Mouse (Mus musculus) urinary bladder, adult 18-20 months (tissue): ENCODE measurements around the gene Olfr510.
"Not testable (repeated sequence)": the region's sequence is repeated elsewhere in the genome, so short reads cannot be mapped to it uniquely, and the experiment has no call there.

ENCODE experiments used
- DNase-seq, 2 experiments: peaks; one replicate each; pipeline ENCODE4 v3.0.0; 2022; ENCODE audit warnings: low spot score in 2 of 2, mixed read lengths in 2 of 2

Olfr510 gene

DNA sequence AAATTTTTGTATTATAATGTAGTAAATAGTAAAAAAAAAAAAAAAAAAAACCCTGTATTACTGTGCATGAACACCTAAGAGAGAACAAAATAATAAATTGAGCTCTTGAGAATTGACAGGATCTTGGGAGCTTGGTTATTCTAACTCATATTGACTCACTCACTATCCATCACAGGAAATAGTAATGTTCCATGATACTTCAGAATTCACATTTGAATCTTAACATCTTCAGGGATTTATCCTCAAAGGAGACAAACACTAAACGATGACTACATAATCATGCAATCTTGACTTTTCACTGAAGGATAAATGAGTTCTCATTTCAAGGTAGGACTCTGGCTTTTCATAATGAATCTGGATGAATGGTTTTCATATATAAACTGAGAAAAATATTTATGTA is at the start of gene Olfr510:
TSS of gene Olfr510 (plus strand) at position 301 of the 400 bp plus-strand sequence.
- DNase-seq, result no peak

GRCm38 (mm10) chr7:108616781-108617180 is 49.4 kb upstream of the Olfr510 start:
- not testable (repeated sequence) for DNase-seq

DNA sequence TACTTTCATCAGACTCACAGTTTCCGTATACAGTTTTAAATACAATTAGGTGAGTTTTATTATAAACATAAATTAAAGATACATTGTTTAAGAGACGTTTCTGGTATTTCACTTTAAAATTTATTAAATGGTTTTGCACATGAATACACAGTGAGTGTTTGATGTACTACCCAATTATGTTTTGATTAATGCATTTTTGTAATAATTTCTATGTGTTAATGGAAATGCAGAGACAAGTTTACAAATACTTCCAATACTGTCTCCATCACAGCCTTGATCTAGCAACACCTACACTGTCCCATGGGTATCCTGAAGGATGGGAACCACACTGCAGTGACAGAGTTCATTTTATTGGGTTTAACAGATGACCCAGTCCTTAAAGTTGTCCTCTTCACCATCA is 44.7 kb upstream of the Olfr510 start, which contains the start of gene Olfr507:
TSS of gene Olfr507 (plus strand) at position 301 of the 400 bp plus-strand sequence.
- no peak for DNase-seq

DNA sequence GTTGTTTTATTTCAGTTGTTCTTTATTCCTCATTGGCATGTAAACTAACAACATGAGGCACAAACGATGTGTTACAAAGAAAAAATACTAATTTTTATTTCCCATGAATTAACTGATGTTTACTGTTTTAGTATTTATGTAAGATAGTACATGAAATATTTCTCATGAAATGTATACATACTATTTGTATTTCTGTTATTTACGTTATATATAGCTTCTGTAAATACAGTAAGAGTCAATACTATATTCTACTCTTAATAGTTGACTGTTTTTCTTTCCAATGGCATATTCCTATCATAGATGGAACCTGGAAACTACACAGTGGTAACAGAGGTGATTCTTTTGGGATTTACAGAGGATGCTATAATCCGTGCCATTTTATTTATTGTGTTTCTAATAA is 36.5 kb upstream of the Olfr510 start, which contains the start of gene Olfr508:
TSS of gene Olfr508 (plus strand) at position 301 of the 400 bp plus-strand sequence.
- DNase-seq, result no peak

GRCm38 (mm10) chr7:108651806-108652205 is 14.4 kb upstream of the Olfr510 start, which contains the start of gene Olfr509:
Gene Olfr509, minus strand, starts transcription at chr7:108651906.
- DNase-seq, result no peak

DNA sequence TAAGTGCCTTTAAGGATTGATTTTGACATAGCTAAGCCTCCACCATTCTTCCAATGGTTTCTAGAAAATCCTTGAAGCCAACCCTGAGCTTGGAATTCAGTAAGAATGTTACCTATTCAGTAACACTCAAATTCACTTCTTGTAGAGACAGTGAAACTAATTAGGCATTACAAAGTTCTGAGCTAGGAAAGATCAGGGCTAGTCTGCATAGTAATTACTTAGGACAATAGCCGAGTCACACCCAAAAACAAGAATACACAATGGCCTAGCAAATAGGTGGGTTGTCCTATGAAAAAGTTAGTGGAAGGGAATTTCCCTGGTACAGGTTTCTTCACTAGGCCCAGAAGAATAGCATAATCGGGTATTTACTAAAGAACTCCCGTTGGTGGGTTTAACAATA is 3.8 kb upstream of the Olfr510 start:
- no peak for DNase-seq

- DNase-seq, result no peak
These were observed 4.8 kb downstream of the Olfr510 start for GRCm38 (mm10) chr7:108671058-108671457.

DNA sequence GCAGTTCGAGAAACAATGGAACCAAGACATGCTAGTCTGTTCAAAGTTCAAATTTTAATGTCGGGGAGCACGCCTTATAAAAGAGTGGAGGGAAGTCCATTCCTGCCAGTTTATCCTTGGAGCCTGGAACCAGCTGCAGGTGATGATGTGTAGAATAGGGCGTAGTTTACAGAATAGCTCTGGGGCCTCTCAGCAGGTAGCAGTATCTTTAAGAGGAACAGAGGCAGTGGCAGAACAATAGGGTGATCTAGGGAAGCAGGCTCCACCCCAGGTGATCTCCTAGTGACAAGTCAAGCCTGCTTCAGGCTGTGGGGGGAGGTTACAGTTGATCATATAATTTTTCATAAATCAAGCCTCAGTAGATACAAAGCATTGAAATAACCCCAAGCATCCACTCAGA is 12.7 kb downstream of the Olfr510 start:
- DNase-seq, result no peak

DNA sequence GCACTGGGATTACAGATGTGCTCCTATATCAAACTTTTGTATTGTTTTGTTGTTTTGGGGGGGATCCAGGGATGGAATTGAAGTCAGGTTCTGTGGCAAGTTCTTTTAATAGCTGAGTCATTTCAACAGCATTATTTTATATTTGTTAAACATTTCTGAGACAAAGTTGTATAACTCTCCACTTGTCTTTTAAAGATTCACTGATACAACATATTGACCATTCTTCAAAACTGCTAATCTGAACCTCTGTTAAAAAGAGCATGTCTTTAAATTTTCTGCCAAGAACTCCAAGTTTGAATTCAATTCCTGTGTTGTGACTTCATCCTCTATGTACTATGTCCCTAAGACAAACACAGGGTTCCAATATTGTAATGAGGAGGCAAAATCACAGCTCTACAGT is 46.8 kb downstream of the Olfr510 start, which contains the start of gene Olfr512:
TSS of gene Olfr512 (plus strand) at position 301 of the 400 bp plus-strand sequence.
- no peak for DNase-seq
